Mouse (Mus musculus) lung, embryonic 14.5 days (tissue): ENCODE data around the gene Tomm70a. TPM values are rescaled to one million over a fixed set of nuclear protein-coding genes. Genes with fewer than 3 reads are reported as not detected.
"Not testable (repeated sequence)": the region's sequence is repeated elsewhere in the genome, so short reads cannot be mapped to it uniquely, and the experiment has no call there.

ENCODE experiments used
- ATAC-seq: fragments of 200-750 bp; cut with Nextera tagmentation; 2 replicates; pipeline ENCODE4 v1.8.0; 2017; ENCODE audit warnings: mild to moderate bottlenecking, moderate TSS enrichment, moderate library complexity; ENCODE audit not compliant: insufficient read depth
- DNase-seq: peaks from one replicate; pipeline ENCODE4 v3.0.0-alpha.2; 2015
- H3K27ac ChIP-seq: fragments of 300-500 bp; sonication (generic); 2 replicates; pipeline ENCODE4 v1.5.1; 2014; ENCODE audit warnings: low read depth, mild to moderate bottlenecking, moderate library complexity
- H3K27me3 ChIP-seq: fragments of 300-500 bp; sonication (generic); 2 replicates; pipeline ENCODE4 v1.6.1; 2014; ENCODE audit warnings: low read length, control low read depth; ENCODE audit not compliant: insufficient read depth
- H3K36me3 ChIP-seq: fragments of 300-500 bp; sonication (generic); 2 replicates; pipeline ENCODE4 v1.6.1; 2014; ENCODE audit warnings: control low read depth; ENCODE audit not compliant: insufficient read depth
- H3K4me1 ChIP-seq: fragments of 300-500 bp; sonication (generic); 2 replicates; pipeline ENCODE4 v1.6.1; 2014; ENCODE audit warnings: antibody characterized with exemption, control low read depth; ENCODE audit not compliant: insufficient read depth
- H3K4me2 ChIP-seq: fragments of 300-500 bp; sonication (generic); 2 replicates; pipeline ENCODE4 v1.6.1; 2014; ENCODE audit warnings: mild to moderate bottlenecking
- H3K4me3 ChIP-seq: fragments of 300-500 bp; sonication (generic); 2 replicates; pipeline ENCODE4 v1.5.1; 2014; ENCODE audit warnings: low read depth, low read length
- H3K9ac ChIP-seq: fragments of 300-500 bp; sonication (generic); 2 replicates; pipeline ENCODE4 v1.6.1; 2014
- H3K9me3 ChIP-seq: fragments of 300-500 bp; sonication (generic); 2 replicates; pipeline ENCODE4 v1.6.1; 2016; ENCODE audit warnings: low read depth, low read length, control low read depth
- CTCF ChIP-seq: IDR thresholded peaks from 2 replicates; pipeline ENCODE4 v1.5.1; 2016; ENCODE audit warnings: antibody characterized with exemption, low read depth
- WGBS: fragments of 180-500 bp; shearing (Covaris S2); extraction: QIAGEN DNeasy Blood & Tissue Kit; methylation state at CpG from one replicate; pipeline ENCODE4 v1.1.7; 2014; 5-methylcytosine and 5-hydroxymethylcytosine counted together
- polyA plus RNA-seq: library from polyadenylated mRNA; unstranded; fragments of >200 nt; fragmentation: Nextera tagmentation; extraction: Ambion mirVana; gene quantifications from 2 replicates; pipeline ENCODE4 v1.2.1, GENCODE M21; 2014

Tomm70a gene
- polyA plus RNA-seq, 1 experiment from 2014 or later = 62.0 TPM

- Histone ChIP-seq H3K9ac (no peak overlapping the region), H3K9me3 (no peaks in the 10 kb centered on the region), H3K36me3 (peaks cover 35% of the 10 kb centered on the region), H3K4me1 (no peaks in the 10 kb centered on the region), H3K27me3 (no peaks in the 10 kb centered on the region), H3K4me3 (no peak overlapping the region), H3K27ac (no peak overlapping the region), H3K4me2 (no peak overlapping the region)
- no peak for TF ChIP-seq CTCF
- 93% methylated on average over 5 of the region's 5 CpGs for WGBS
- DNase-seq (no peak), ATAC-seq (no peak)
These were observed 43.7 kb downstream of the Tomm70a start for GRCm38 (mm10) chr16:57165157-57165556.

- Histone ChIP-seq H3K4me1 (no peaks in the 10 kb centered on the region), H3K4me2 (peak overlapping the region; percentile 76), H3K27me3 (no peaks in the 10 kb centered on the region), H3K4me3 (peak overlapping the region; percentile 84), H3K36me3 (peaks cover 33% of the 10 kb centered on the region), H3K9ac (peak overlapping the region; percentile 90), H3K9me3 (no peaks in the 10 kb centered on the region), H3K27ac (peak overlapping the region; percentile 95; the same call in 1 of the 2 replicates)
- TF ChIP-seq CTCF = no peak
- ATAC-seq (no peak), DNase-seq (no peak)
- WGBS = 78% methylated on average over 6 of the region's 6 CpGs
These were observed 44.6 kb downstream of the Tomm70a start for GRCm38 (mm10) chr16:57166086-57166485.

- ATAC-seq = peak; percentile 98
- H3K36me3 ChIP-seq = peaks cover 26% of the 10 kb centered on the region
- peak; percentile 96 for DNase-seq
- no peaks in the 10 kb centered on the region for H3K4me1 ChIP-seq
- H3K4me2 ChIP-seq = peak within 1 kb of the TSS; percentile 76
- under 1% methylated on average over 58 of the region's 58 CpGs for WGBS
- peak within 1 kb of the TSS; percentile 95 for H3K27ac ChIP-seq
- H3K27me3 ChIP-seq = no peaks in the 10 kb centered on the region
- peak; percentile 75 for TF ChIP-seq CTCF
- peak within 1 kb of the TSS; percentile 90 for H3K9ac ChIP-seq
- H3K4me3 ChIP-seq = peak within 1 kb of the TSS; percentile 84
- no peaks in the 10 kb centered on the region for H3K9me3 ChIP-seq
These were observed 45.4 kb downstream of the Tomm70a start, which contains the start of gene Nit2 for GRCm38 (mm10) chr16:57166611-57167513. TSS of gene Nit2 (minus strand) at chr16:57167341.

- ATAC-seq = peak; percentile 57
- Histone ChIP-seq H3K4me2 (peak overlapping the region; percentile 76), H3K27me3 (no peaks in the 10 kb centered on the region), H3K36me3 (peaks cover 23% of the 10 kb centered on the region), H3K9ac (peak overlapping the region; percentile 90), H3K4me1 (no peaks in the 10 kb centered on the region), H3K4me3 (peak overlapping the region; percentile 84), H3K9me3 (no peaks in the 10 kb centered on the region), H3K27ac (no peak overlapping the region)
- 18% methylated on average over 5 of the region's 5 CpGs for WGBS
- peak; percentile 7 for DNase-seq
- TF ChIP-seq CTCF = no peak
These were observed 46.0 kb downstream of the Tomm70a start for GRCm38 (mm10) chr16:57167514-57167912.

- Histone ChIP-seq H3K36me3 (peaks cover 23% of the 10 kb centered on the region; the same call in 1 of the 2 replicates), H3K9me3 (no peaks in the 10 kb centered on the region), H3K4me2 (no peak overlapping the region), H3K27me3 (no peaks in the 10 kb centered on the region), H3K4me3 (no peak overlapping the region), H3K4me1 (no peaks in the 10 kb centered on the region), H3K9ac (no peak overlapping the region), H3K27ac (no peak overlapping the region)
- 71% methylated on average over 4 of the region's 4 CpGs for WGBS
- no peak for TF ChIP-seq CTCF
- ATAC-seq (no peak), DNase-seq (no peak)
These were observed 46.7 kb downstream of the Tomm70a start for GRCm38 (mm10) chr16:57168236-57168635.

GRCm38 (mm10) chr16:57171161-57171560 is 49.7 kb downstream of the Tomm70a start:
- no peak for DNase-seq
- 88% methylated on average over 8 of the region's 8 CpGs for WGBS
- Histone ChIP-seq H3K9me3 (no peaks in the 10 kb centered on the region), H3K4me1 (no peaks in the 10 kb centered on the region), H3K36me3 (peaks cover 29% of the 10 kb centered on the region), H3K9ac (no peak overlapping the region), H3K27ac (no peak overlapping the region), H3K27me3 (no peaks in the 10 kb centered on the region), H3K4me3 (no peak overlapping the region), H3K4me2 (no peak overlapping the region)
- TF ChIP-seq CTCF = no peak
- no peak for ATAC-seq

GRCm38 (mm10) chr16:57171570-57171969 is 50.1 kb downstream of the Tomm70a start:
- no peak for TF ChIP-seq CTCF

GRCm38 (mm10) chr16:57174480-57174879 is 53.0 kb downstream of the Tomm70a start:
- H3K4me3 ChIP-seq, H3K4me1 ChIP-seq, H3K27me3 ChIP-seq, H3K4me2 ChIP-seq, ATAC-seq, H3K9me3 ChIP-seq, H3K27ac ChIP-seq, H3K9ac ChIP-seq, DNase-seq: not testable (repeated sequence)
- peaks cover 33% of the 10 kb centered on the region for H3K36me3 ChIP-seq

More at GRCm38 (mm10) chr16:57171570-57171969, 50.1 kb downstream of the Tomm70a start:
- H3K9me3 ChIP-seq = no peaks in the 10 kb centered on the region
- DNase-seq = no peak
- H3K36me3 ChIP-seq = peaks cover 33% of the 10 kb centered on the region
- WGBS = 82% methylated on average over 6 of the region's 6 CpGs
- H3K4me2 ChIP-seq = no peak overlapping the region
- no peak for ATAC-seq
- H3K4me1 ChIP-seq = no peaks in the 10 kb centered on the region
- H3K27ac ChIP-seq = no peak overlapping the region
- H3K27me3 ChIP-seq = no peaks in the 10 kb centered on the region
- no peak overlapping the region for H3K9ac ChIP-seq
- H3K4me3 ChIP-seq = no peak overlapping the region
